Mouse (Mus musculus): ENCODE results near the gene Olfr806. TPM values are rescaled to one million over a fixed set of nuclear protein-coding genes. Genes with fewer than 3 reads are reported as not detected.

Gene Olfr806
- total RNA-seq (2021) (not detected), polyA plus RNA-seq (2012; rRNA removed) (not detected in 2 replicates)
- long read RNA-seq = 0 reads

DNA sequence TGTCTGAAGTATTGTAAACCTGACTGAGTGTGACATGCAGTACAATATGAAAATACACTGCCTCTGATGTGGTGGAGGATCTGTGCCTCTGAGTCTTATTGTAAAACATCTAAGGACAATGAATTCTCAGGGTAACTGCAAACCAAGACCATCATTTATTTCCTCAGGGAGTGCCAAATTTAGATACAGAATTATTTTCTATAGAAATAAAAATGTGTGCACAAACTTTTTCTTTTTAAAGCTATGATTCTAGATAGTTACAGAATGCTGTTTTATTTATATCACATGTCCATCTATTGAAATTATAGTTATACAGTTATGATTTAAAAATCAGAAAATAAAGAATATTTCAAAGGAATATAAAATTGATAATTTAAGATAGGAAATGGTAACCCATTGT, at the start of gene Olfr806:
Olfr806 (minus strand) TSS at position 101 of the 400 bp plus-strand sequence.
- TF ChIP-seq CTCF (IDR thresholded peaks at IDR 0.05) (no peak), POLR2A (IDR thresholded peaks at IDR 0.05; ENCODE audit: insufficient read depth, low read depth, low read length) (no peak), EP300 (IDR thresholded peaks at IDR 0.05; ENCODE audit: insufficient read depth, low read depth, low read length) (no peak)
- intact Hi-C loops (cut with DNase I) = no loop called here

DNA sequence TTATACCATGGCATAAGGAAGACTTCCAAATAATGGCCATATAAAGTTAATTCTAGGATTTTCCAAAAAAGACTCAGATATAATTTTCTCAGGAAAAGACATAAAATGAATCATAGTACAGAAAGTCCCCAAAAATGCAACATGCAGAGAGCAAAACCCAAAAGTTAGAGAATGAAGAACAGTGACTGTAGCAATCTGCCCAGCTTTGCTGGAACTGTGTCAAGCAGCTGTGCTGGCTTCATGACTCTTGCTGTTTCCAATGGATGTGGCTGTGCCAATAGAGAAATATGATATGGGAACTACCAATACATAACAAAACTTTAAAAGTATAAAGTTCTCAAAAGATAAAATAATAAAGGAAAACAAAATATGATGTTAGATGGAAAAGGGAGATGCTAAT, 36.4 kb upstream of the Olfr806 start:
- Histone ChIP-seq H3K27ac (no peak overlapping the region), H3K79me2 (replicated peaks; ENCODE audit: control insufficient read depth, insufficient read depth, low read length) (no peaks in the 10 kb centered on the region), H3K27me3 (ENCODE audit: control insufficient read depth, insufficient read depth, low read length) (no peaks in the 10 kb centered on the region), H3K4me3 (no peak overlapping the region), H3K36me3 (ENCODE audit: control insufficient read depth, insufficient read depth, low read length) (no peaks in the 10 kb centered on the region), H3K4me1 (ENCODE audit: control insufficient read depth, insufficient read depth, low read length) (no peaks in the 10 kb centered on the region), H3K9ac (ENCODE audit: low read depth, low read length) (no peak overlapping the region)
- no peak for TF ChIP-seq EP300 (IDR thresholded peaks at IDR 0.05; ENCODE audit: insufficient read depth, low read depth, low read length)
- TF ChIP-seq POLR2A (IDR thresholded peaks at IDR 0.05; ENCODE audit: insufficient read depth, low read depth, low read length) = no peak
- TF ChIP-seq CTCF (IDR thresholded peaks at IDR 0.05) = no peak
- no peak for DNase-seq
- intact Hi-C loops (cut with DNase I) = no loop called here

More for the DNA sequence above, at the start of gene Olfr806:
- H3K27ac ChIP-seq = no peak within 1 kb of the TSS
- H3K9ac ChIP-seq (ENCODE audit: low read depth, low read length) = no peak within 1 kb of the TSS
- DNase-seq = no peak
- no peaks in the 10 kb centered on the region for H3K79me2 ChIP-seq (replicated peaks; ENCODE audit: control insufficient read depth, insufficient read depth, low read length)
- H3K4me3 ChIP-seq = no peak within 1 kb of the TSS
- H3K4me1 ChIP-seq (ENCODE audit: control insufficient read depth, insufficient read depth, low read length) = no peaks in the 10 kb centered on the region
- H3K27me3 ChIP-seq (ENCODE audit: control insufficient read depth, insufficient read depth, low read length) = no peaks in the 10 kb centered on the region
- no peaks in the 10 kb centered on the region for H3K36me3 ChIP-seq (ENCODE audit: control insufficient read depth, insufficient read depth, low read length)

DNA sequence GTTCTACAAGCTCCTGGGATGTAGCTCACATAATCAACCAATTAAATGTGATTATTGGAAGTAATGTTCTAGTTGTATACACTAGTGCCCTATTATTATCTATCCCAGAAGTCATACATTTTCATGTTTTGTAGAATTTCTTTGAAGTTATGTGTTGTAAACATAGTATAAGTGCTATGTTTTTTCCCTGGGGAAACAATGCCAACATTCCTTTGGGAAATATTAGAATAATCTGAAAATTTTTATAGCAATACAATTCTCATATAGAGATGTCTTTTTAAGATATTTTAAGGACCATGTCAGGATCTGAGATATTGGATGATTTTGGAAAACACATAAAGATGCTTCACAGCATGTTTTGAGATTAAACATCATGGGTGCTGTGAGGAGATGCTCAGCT, 32.6 kb upstream of the Olfr806 start, which contains the start of gene Olfr809:
Olfr809 (plus strand) TSS at position 301 of the 400 bp plus-strand sequence.
- H3K4me3 ChIP-seq = no peak within 1 kb of the TSS
- no peaks in the 10 kb centered on the region for H3K79me2 ChIP-seq (replicated peaks; ENCODE audit: control insufficient read depth, insufficient read depth, low read length)
- no peak within 1 kb of the TSS for H3K9ac ChIP-seq (ENCODE audit: low read depth, low read length)
- no peaks in the 10 kb centered on the region for H3K36me3 ChIP-seq (ENCODE audit: control insufficient read depth, insufficient read depth, low read length)
- no peak within 1 kb of the TSS for H3K27ac ChIP-seq
- no peak for DNase-seq
- H3K27me3 ChIP-seq (ENCODE audit: control insufficient read depth, insufficient read depth, low read length) = no peaks in the 10 kb centered on the region
- no peaks in the 10 kb centered on the region for H3K4me1 ChIP-seq (ENCODE audit: control insufficient read depth, insufficient read depth, low read length)
- intact Hi-C loops (cut with DNase I) = no loop called here
- TF ChIP-seq CTCF (IDR thresholded peaks at IDR 0.05) (no peak), EP300 (IDR thresholded peaks at IDR 0.05; ENCODE audit: insufficient read depth, low read depth, low read length) (no peak), POLR2A (IDR thresholded peaks at IDR 0.05; ENCODE audit: insufficient read depth, low read depth, low read length) (no peak)

DNA sequence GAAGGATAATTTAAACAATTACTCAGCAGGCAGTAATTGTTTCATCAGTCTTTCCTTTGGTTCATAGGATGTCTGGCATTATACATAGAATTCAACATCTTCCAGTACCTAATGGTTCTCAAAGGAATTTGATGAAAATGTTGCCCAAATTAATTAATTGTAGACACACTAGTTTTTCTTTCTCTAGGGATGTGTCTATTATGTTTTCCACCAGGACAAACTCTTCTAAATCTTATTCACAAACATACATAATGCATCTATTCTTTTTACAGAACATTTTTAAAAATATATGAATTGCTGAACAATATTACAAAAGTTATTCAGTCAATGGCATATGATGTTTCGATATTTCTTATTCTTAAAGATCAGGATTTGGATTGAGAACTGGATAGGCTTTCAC, 23.5 kb upstream of the Olfr806 start, which contains the start of gene Olfr808:
Olfr808 (plus strand) TSS at position 301 of the 400 bp plus-strand sequence.
- intact Hi-C loops (cut with DNase I) = no loop called here
- Histone ChIP-seq H3K27ac (no peak within 1 kb of the TSS), H3K4me1 (ENCODE audit: control insufficient read depth, insufficient read depth, low read length) (no peaks in the 10 kb centered on the region), H3K79me2 (replicated peaks; ENCODE audit: control insufficient read depth, insufficient read depth, low read length) (no peaks in the 10 kb centered on the region), H3K27me3 (ENCODE audit: control insufficient read depth, insufficient read depth, low read length) (no peaks in the 10 kb centered on the region), H3K9ac (ENCODE audit: low read depth, low read length) (no peak within 1 kb of the TSS), H3K4me3 (no peak within 1 kb of the TSS), H3K36me3 (ENCODE audit: control insufficient read depth, insufficient read depth, low read length) (no peaks in the 10 kb centered on the region)
- WGBS = 70% methylated on average over 1 of the region's 1 CpGs
- DNase-seq = no peak
- TF ChIP-seq POLR2A (IDR thresholded peaks at IDR 0.05; ENCODE audit: insufficient read depth, low read depth, low read length) = no peak
- no peak for TF ChIP-seq EP300 (IDR thresholded peaks at IDR 0.05; ENCODE audit: insufficient read depth, low read depth, low read length)
- TF ChIP-seq CTCF (IDR thresholded peaks at IDR 0.05) = no peak

DNA sequence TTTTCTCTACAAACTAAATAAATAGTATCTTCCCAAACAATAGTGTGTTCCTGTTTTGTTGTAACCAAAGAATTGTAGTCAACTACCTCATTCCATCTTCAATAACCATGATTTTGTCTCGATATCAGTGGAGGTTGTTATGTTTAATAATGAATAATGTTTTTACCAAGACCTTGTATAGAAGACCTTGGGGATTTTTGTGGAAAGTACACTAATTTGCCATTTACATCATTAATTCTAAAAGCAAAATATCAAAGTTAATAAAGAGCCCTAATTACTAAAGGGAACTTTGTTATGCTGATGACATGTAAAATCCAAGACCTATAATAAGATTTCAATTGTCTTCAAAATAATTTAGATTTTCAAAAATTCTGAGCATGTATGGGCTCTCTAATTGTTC, 16.0 kb upstream of the Olfr806 start, which contains the start of gene Olfr807:
Olfr807 (minus strand) TSS at position 101 of the 400 bp plus-strand sequence.
- 68% methylated on average over 1 of the region's 1 CpGs for WGBS
- H3K4me1 ChIP-seq (ENCODE audit: control insufficient read depth, insufficient read depth, low read length) = no peaks in the 10 kb centered on the region
- H3K9ac ChIP-seq (ENCODE audit: low read depth, low read length) = no peak within 1 kb of the TSS
- TF ChIP-seq POLR2A (IDR thresholded peaks at IDR 0.05; ENCODE audit: insufficient read depth, low read depth, low read length) = no peak
- no peak for TF ChIP-seq EP300 (IDR thresholded peaks at IDR 0.05; ENCODE audit: insufficient read depth, low read depth, low read length)
- no peak for TF ChIP-seq CTCF (IDR thresholded peaks at IDR 0.05)
- H3K27me3 ChIP-seq (ENCODE audit: control insufficient read depth, insufficient read depth, low read length) = no peaks in the 10 kb centered on the region
- no peak within 1 kb of the TSS for H3K27ac ChIP-seq
- no peak for DNase-seq
- intact Hi-C loops (cut with DNase I) = no loop called here
- no peaks in the 10 kb centered on the region for H3K79me2 ChIP-seq (replicated peaks; ENCODE audit: control insufficient read depth, insufficient read depth, low read length)
- H3K4me3 ChIP-seq = no peak within 1 kb of the TSS
- no peaks in the 10 kb centered on the region for H3K36me3 ChIP-seq (ENCODE audit: control insufficient read depth, insufficient read depth, low read length)

DNA sequence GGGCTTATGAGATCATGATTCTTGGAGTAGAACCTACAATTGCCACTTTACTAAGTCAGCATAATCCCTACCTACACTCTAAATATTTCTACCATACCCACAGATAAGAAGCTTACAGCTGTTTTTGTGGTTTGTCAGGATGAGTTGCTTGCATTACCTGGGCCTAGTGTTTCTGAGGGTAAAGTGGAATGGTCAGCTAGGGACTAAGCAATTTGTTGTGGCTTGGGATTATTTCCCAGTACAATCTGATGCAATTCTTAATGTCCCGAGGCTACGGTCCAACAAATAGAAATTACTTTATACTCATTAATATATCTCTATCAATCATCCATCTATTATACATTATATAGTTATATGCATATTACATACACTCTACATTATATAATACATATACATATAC, 12.4 kb downstream of the Olfr806 start, which contains the start of gene Olfr805:
Olfr805 (minus strand) TSS at position 101 of the 400 bp plus-strand sequence.
- DNase-seq = no peak
- Histone ChIP-seq H3K27ac (no peak within 1 kb of the TSS), H3K79me2 (replicated peaks; ENCODE audit: control insufficient read depth, insufficient read depth, low read length) (no peaks in the 10 kb centered on the region), H3K4me3 (no peak within 1 kb of the TSS), H3K27me3 (ENCODE audit: control insufficient read depth, insufficient read depth, low read length) (no peaks in the 10 kb centered on the region), H3K4me1 (ENCODE audit: control insufficient read depth, insufficient read depth, low read length) (no peaks in the 10 kb centered on the region), H3K36me3 (ENCODE audit: control insufficient read depth, insufficient read depth, low read length) (no peaks in the 10 kb centered on the region), H3K9ac (ENCODE audit: low read depth, low read length) (no peak within 1 kb of the TSS)
- 93% methylated on average over 2 of the region's 2 CpGs for WGBS
- intact Hi-C loops (cut with DNase I) = no loop called here
- no peak for TF ChIP-seq CTCF (IDR thresholded peaks at IDR 0.05)
- no peak for TF ChIP-seq POLR2A (IDR thresholded peaks at IDR 0.05; ENCODE audit: insufficient read depth, low read depth, low read length)
- TF ChIP-seq EP300 (IDR thresholded peaks at IDR 0.05; ENCODE audit: insufficient read depth, low read depth, low read length) = no peak
